Mouse (Mus musculus) limb, embryonic 11.5 days (tissue): ENCODE measurements around the gene Dmrtc1c2. TPM values are rescaled to one million over a fixed set of nuclear protein-coding genes. Genes with fewer than 3 reads are reported as not detected.
"Not testable (repeated sequence)": the region's sequence is repeated elsewhere in the genome, so short reads cannot be mapped to it uniquely, and the experiment has no call there.

Experiments
- ATAC-seq: fragments of 200-750 bp; cut with Nextera tagmentation; 2 replicates; pipeline ENCODE4 v1.8.0; 2017; ENCODE audit warnings: low read depth; ENCODE audit not compliant: insufficient number of reproducible peaks, low FRiP score, low TSS enrichment
- DNase-seq: peaks from one replicate; pipeline ENCODE4 v3.0.0-alpha.2; 2015; ENCODE audit warnings: low spot score
- H3K27ac ChIP-seq: fragments of 300-500 bp; sonication (generic); replicated peaks from 2 replicates; pipeline ENCODE4 v1.5.1; 2014; ENCODE audit warnings: low read depth, mild to moderate bottlenecking, low read length
- H3K27me3 ChIP-seq: fragments of 300-500 bp; sonication (generic); 2 replicates; pipeline ENCODE4 v1.6.1; 2014; ENCODE audit warnings: mild to moderate bottlenecking, low read length, mixed read lengths; ENCODE audit not compliant: control insufficient read depth, insufficient read depth
- H3K36me3 ChIP-seq: fragments of 300-500 bp; sonication (generic); 2 replicates; pipeline ENCODE4 v1.6.1; 2014; ENCODE audit warnings: mild to moderate bottlenecking, low read length, moderate library complexity, mixed read lengths; ENCODE audit not compliant: control insufficient read depth, insufficient read depth
- H3K4me1 ChIP-seq: fragments of 300-500 bp; sonication (generic); 2 replicates; pipeline ENCODE4 v1.6.1; 2014; ENCODE audit warnings: low read length, mixed read lengths; ENCODE audit not compliant: control insufficient read depth, insufficient read depth
- H3K4me2 ChIP-seq: fragments of 300-500 bp; sonication (generic); 2 replicates; pipeline ENCODE4 v1.6.1; 2014; ENCODE audit warnings: low read depth, mild to moderate bottlenecking, moderate library complexity; ENCODE audit not compliant: severe bottlenecking
- H3K4me3 ChIP-seq: fragments of 300-500 bp; sonication (generic); 2 replicates; pipeline ENCODE4 v1.5.1; 2014; ENCODE audit warnings: low read depth, low read length
- H3K9ac ChIP-seq: fragments of 300-500 bp; sonication (generic); 2 replicates; pipeline ENCODE4 v1.6.1; 2014; ENCODE audit warnings: mild to moderate bottlenecking, low read length
- H3K9me3 ChIP-seq: fragments of 300-500 bp; sonication (generic); 2 replicates; pipeline ENCODE4 v1.6.1; 2016; ENCODE audit warnings: low read length; ENCODE audit not compliant: control insufficient read depth
- WGBS: fragments of 180-500 bp; shearing (Covaris S2); extraction: QIAGEN DNeasy Blood & Tissue Kit; methylation state at CpG from one replicate; pipeline ENCODE4 v1.1.7; 2014; 5-methylcytosine and 5-hydroxymethylcytosine counted together
- polyA plus RNA-seq: library from polyadenylated mRNA; unstranded; fragments of >200 nt; fragmentation: Nextera tagmentation; extraction: Ambion mirVana; gene quantifications from 2 replicates; pipeline ENCODE4 v1.2.1, GENCODE M21; 2014

Gene Dmrtc1c2
- polyA plus RNA-seq, result not detected in 2 replicates

GRCm38 (mm10) chrX:102854516-102854915, at the start of gene Dmrtc1c2:
Dmrtc1c2 (minus strand) TSS chrX:102854616.
- H3K4me1 ChIP-seq, H3K36me3 ChIP-seq, H3K27me3 ChIP-seq, H3K9ac ChIP-seq, H3K27ac ChIP-seq, DNase-seq, H3K4me3 ChIP-seq, H3K9me3 ChIP-seq, H3K4me2 ChIP-seq, ATAC-seq: not testable (repeated sequence)
- 94% methylated on average over 2 of the region's 13 CpGs for WGBS

- Histone ChIP-seq H3K4me1 (no peaks in the 10 kb centered on the region), H3K9me3 (no peaks in the 10 kb centered on the region), H3K27me3 (no peaks in the 10 kb centered on the region), H3K4me2 (no peak within 1 kb of the TSS), H3K4me3 (no peak within 1 kb of the TSS), H3K9ac (no peak within 1 kb of the TSS), H3K36me3 (no peaks in the 10 kb centered on the region), H3K27ac (no peak within 1 kb of the TSS)
- ATAC-seq (no peak), DNase-seq (no peak)
- 87% methylated on average over 6 of the region's 6 CpGs for WGBS
Measured at GRCm38 (mm10) chrX:102867871-102868270, 13.5 kb upstream of the Dmrtc1c2 start, which contains the start of gene 1700031F05Rik. 1700031F05Rik (minus strand) TSS chrX:102867971.

- Histone ChIP-seq H3K36me3 (no peaks in the 10 kb centered on the region), H3K4me1 (no peaks in the 10 kb centered on the region), H3K27ac (no peak overlapping the region), H3K4me3 (no peak overlapping the region), H3K9me3 (no peaks in the 10 kb centered on the region), H3K27me3 (no peaks in the 10 kb centered on the region), H3K4me2 (no peak overlapping the region), H3K9ac (no peak overlapping the region)
- 67% methylated on average over 4 of the region's 4 CpGs for WGBS
- DNase-seq (no peak), ATAC-seq (no peak)
Measured at GRCm38 (mm10) chrX:102812311-102812710, 42.1 kb downstream of the Dmrtc1c2 start.

GRCm38 (mm10) chrX:102802663-102803062, 51.8 kb downstream of the Dmrtc1c2 start, which contains the start of gene Dmrtc1c1:
Dmrtc1c1 (plus strand) TSS chrX:102802963.
- ATAC-seq, H3K36me3 ChIP-seq, H3K4me2 ChIP-seq, DNase-seq, H3K9me3 ChIP-seq, H3K4me3 ChIP-seq, H3K9ac ChIP-seq, H3K4me1 ChIP-seq, H3K27ac ChIP-seq, H3K27me3 ChIP-seq: not testable (repeated sequence)
- no CpG with 5 or more reads among the region's 14 CpGs for WGBS

Other genes starting within 250 kb of the Dmrtc1c2 start
- 11.2 and 12.3 TPM in 2 replicates for gene Phka1, start 210.4 kb downstream of the Dmrtc1c2 start, polyA plus RNA-seq
- gene Gm3880, start 167.6 kb downstream of the Dmrtc1c2 start, polyA plus RNA-seq, result not detected in 2 replicates
- not detected in 2 replicates for gene Gm9112, start 147.0 kb downstream of the Dmrtc1c2 start, polyA plus RNA-seq
- gene Dmrtc1b, start 146.8 kb downstream of the Dmrtc1c2 start, polyA plus RNA-seq, result not detected in 2 replicates
- not detected in 2 replicates for gene Dmrtc1c1, start 51.7 kb downstream of the Dmrtc1c2 start, polyA plus RNA-seq
- not detected in 2 replicates for gene 1700031F05Rik, start 13.4 kb upstream of the Dmrtc1c2 start, polyA plus RNA-seq
- 0.60 TPM in 1 of 2 replicates, not detected in the other for gene Dmrtc1a, start 54.1 kb upstream of the Dmrtc1c2 start, polyA plus RNA-seq
- gene 1700011M02Rik, start 54.3 kb upstream of the Dmrtc1c2 start, polyA plus RNA-seq, result not detected in 2 replicates
- not detected in 2 replicates for gene 1700018G05Rik, start 73.8 kb upstream of the Dmrtc1c2 start, polyA plus RNA-seq